Mouse (Mus musculus) E14TG2a.4 (cell line): Measurements from ENCODE around the gene Prkacb.

Experiments
- CTCF ChIP-seq: conservative IDR thresholded peaks from 2 replicates; pipeline ENCODE4 v1.5.1; 2014; ENCODE audit warnings: low read length
- POU5F1 ChIP-seq: IDR thresholded peaks from 2 replicates; pipeline ENCODE4 v1.6.1; 2014; ENCODE audit warnings: low read length, borderline replicate concordance

GRCm38 (mm10) chr3:146709086-146709485, 103.7 kb downstream of the Prkacb start:
- no peak for TF ChIP-seq CTCF
- no peak for TF ChIP-seq POU5F1
